Mouse (Mus musculus): ENCODE data around the gene Camk1d. TPM values are rescaled to one million over a fixed set of nuclear protein-coding genes. Genes with fewer than 3 reads are reported as not detected.
"Not testable (repeated sequence)": the region's sequence is repeated elsewhere in the genome, so short reads cannot be mapped to it uniquely, and the experiment has no call there.

Gene Camk1d
- polyA plus RNA-seq, 1 experiment = 13.2 TPM

GRCm38 (mm10) chr2:5392470-5392869 lies 321.8 kb downstream of the Camk1d start:
- no peak for DNase-seq
- no peak overlapping the region for H3K4me3 ChIP-seq (ENCODE audit: control insufficient read depth, insufficient read depth, low read length)
- H3K27ac ChIP-seq (ENCODE audit: control insufficient read depth, insufficient read depth, low read length) = no peak overlapping the region
- no peak for TF ChIP-seq CTCF (IDR thresholded peaks at IDR 0.05; ENCODE audit: borderline replicate concordance, control insufficient read depth, extremely low read depth, insufficient read depth, low read length, poor library complexity)
- 55% methylated on average over 4 of the region's 4 CpGs for WGBS
- H3K4me1 ChIP-seq (replicated peaks; ENCODE audit: control insufficient read depth, insufficient read depth, low read length) = no peaks in the 10 kb centered on the region
- H3K36me3 ChIP-seq (ENCODE audit: control insufficient read depth, insufficient read depth, low read length) = no peaks in the 10 kb centered on the region
- H3K27me3 ChIP-seq (ENCODE audit: control insufficient read depth, insufficient read depth, low read length) = no peaks in the 10 kb centered on the region

DNA sequence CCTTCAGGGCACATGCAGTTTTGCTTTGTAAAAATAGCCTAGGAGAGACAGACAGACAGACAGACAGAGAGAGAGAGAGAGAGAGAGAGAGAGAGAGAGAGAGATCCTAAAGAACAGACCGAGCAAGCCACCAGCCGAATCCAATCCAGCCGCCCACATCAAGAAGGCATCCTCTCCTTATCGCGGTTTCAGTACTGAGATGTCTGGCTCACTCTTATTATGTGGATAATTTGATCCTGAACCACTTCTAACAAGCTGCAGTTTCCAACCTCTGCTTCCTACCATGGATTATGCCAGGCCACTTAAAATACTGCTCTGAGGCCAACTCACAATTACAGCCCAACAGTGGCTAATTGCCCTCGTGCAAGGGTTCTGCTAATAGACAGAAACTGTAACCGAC lies 325.9 kb downstream of the Camk1d start:
- no peak overlapping the region for H3K27ac ChIP-seq (ENCODE audit: control insufficient read depth, insufficient read depth, low read length)
- no peak for DNase-seq
- H3K4me1 ChIP-seq (replicated peaks; ENCODE audit: control insufficient read depth, insufficient read depth, low read length) = no peaks in the 10 kb centered on the region
- H3K27me3 ChIP-seq (ENCODE audit: control insufficient read depth, insufficient read depth, low read length) = no peaks in the 10 kb centered on the region
- TF ChIP-seq CTCF (IDR thresholded peaks at IDR 0.05; ENCODE audit: borderline replicate concordance, control insufficient read depth, extremely low read depth, insufficient read depth, low read length, poor library complexity) (no peak), POLR2A (IDR thresholded peaks at IDR 0.05; ENCODE audit: control insufficient read depth, extremely low read depth, insufficient read depth, low read length, poor library complexity) (no peak)
- H3K4me3 ChIP-seq (ENCODE audit: control insufficient read depth, insufficient read depth, low read length) = no peak overlapping the region
- WGBS = 93% methylated on average over 7 of the region's 7 CpGs
- no peaks in the 10 kb centered on the region for H3K36me3 ChIP-seq (ENCODE audit: control insufficient read depth, insufficient read depth, low read length)

- Histone ChIP-seq H3K27me3 (ENCODE audit: control insufficient read depth, insufficient read depth, low read length) (no peaks in the 10 kb centered on the region), H3K36me3 (ENCODE audit: control insufficient read depth, insufficient read depth, low read length) (no peaks in the 10 kb centered on the region), H3K4me3 (ENCODE audit: control insufficient read depth, insufficient read depth, low read length) (no peak overlapping the region), H3K27ac (ENCODE audit: control insufficient read depth, insufficient read depth, low read length) (no peak overlapping the region), H3K4me1 (replicated peaks; ENCODE audit: control insufficient read depth, insufficient read depth, low read length) (no peaks in the 10 kb centered on the region)
- 87% methylated on average over 12 of the region's 12 CpGs for WGBS
- no peak for DNase-seq
- TF ChIP-seq POLR2A (IDR thresholded peaks at IDR 0.05; ENCODE audit: control insufficient read depth, extremely low read depth, insufficient read depth, low read length, poor library complexity) (no peak), CTCF (IDR thresholded peaks at IDR 0.05; ENCODE audit: borderline replicate concordance, control insufficient read depth, extremely low read depth, insufficient read depth, low read length, poor library complexity) (no peak)
Measured at GRCm38 (mm10) chr2:5381712-5382710, 332.3 kb downstream of the Camk1d start.

GRCm38 (mm10) chr2:5380973-5381372 lies 333.3 kb downstream of the Camk1d start:
- DNase-seq = no peak
- WGBS = 97% methylated on average over 7 of the region's 7 CpGs
- H3K27ac ChIP-seq (ENCODE audit: control insufficient read depth, insufficient read depth, low read length) = no peak overlapping the region
- H3K27me3 ChIP-seq (ENCODE audit: control insufficient read depth, insufficient read depth, low read length) = no peaks in the 10 kb centered on the region
- no peak overlapping the region for H3K4me3 ChIP-seq (ENCODE audit: control insufficient read depth, insufficient read depth, low read length)
- no peaks in the 10 kb centered on the region for H3K36me3 ChIP-seq (ENCODE audit: control insufficient read depth, insufficient read depth, low read length)
- H3K4me1 ChIP-seq (replicated peaks; ENCODE audit: control insufficient read depth, insufficient read depth, low read length) = no peaks in the 10 kb centered on the region
- TF ChIP-seq POLR2A (IDR thresholded peaks at IDR 0.05; ENCODE audit: control insufficient read depth, extremely low read depth, insufficient read depth, low read length, poor library complexity) = no peak
- TF ChIP-seq CTCF (IDR thresholded peaks at IDR 0.05; ENCODE audit: borderline replicate concordance, control insufficient read depth, extremely low read depth, insufficient read depth, low read length, poor library complexity) = no peak

DNA sequence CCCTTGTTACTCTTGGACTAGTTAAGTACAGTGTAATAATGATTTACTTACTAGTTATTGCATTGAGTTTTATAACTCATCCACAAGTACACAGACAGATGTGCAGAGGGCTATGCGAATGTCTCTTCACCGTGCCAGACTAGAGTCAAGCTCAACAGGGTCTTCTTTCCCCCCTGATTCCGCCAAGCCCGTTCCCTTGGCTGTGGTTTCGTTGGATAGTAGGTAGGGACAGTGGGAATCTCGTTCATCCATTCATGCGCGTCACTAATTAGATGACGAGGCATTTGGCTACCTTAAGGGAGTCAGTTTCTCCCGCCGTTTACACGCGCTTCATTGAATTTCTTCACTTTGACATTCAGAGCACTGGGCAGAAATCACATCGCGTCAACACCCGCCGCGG lies 335.4 kb downstream of the Camk1d start:
- not testable (repeated sequence) for H3K36me3 ChIP-seq (ENCODE audit: control insufficient read depth, insufficient read depth, low read length); H3K27ac ChIP-seq (ENCODE audit: control insufficient read depth, insufficient read depth, low read length); DNase-seq; H3K4me3 ChIP-seq (ENCODE audit: control insufficient read depth, insufficient read depth, low read length); H3K4me1 ChIP-seq (replicated peaks; ENCODE audit: control insufficient read depth, insufficient read depth, low read length); H3K27me3 ChIP-seq (ENCODE audit: control insufficient read depth, insufficient read depth, low read length)
- 57% methylated on average over 18 of the region's 18 CpGs for WGBS

- Histone ChIP-seq H3K27me3 (ENCODE audit: control insufficient read depth, insufficient read depth, low read length) (no peaks in the 10 kb centered on the region), H3K4me3 (ENCODE audit: control insufficient read depth, insufficient read depth, low read length) (no peak overlapping the region), H3K27ac (ENCODE audit: control insufficient read depth, insufficient read depth, low read length) (no peak overlapping the region), H3K4me1 (replicated peaks; ENCODE audit: control insufficient read depth, insufficient read depth, low read length) (no peaks in the 10 kb centered on the region), H3K36me3 (ENCODE audit: control insufficient read depth, insufficient read depth, low read length) (no peaks in the 10 kb centered on the region)
- WGBS = 92% methylated on average over 6 of the region's 6 CpGs
- DNase-seq = no peak
- TF ChIP-seq POLR2A (IDR thresholded peaks at IDR 0.05; ENCODE audit: control insufficient read depth, extremely low read depth, insufficient read depth, low read length, poor library complexity) (no peak), CTCF (IDR thresholded peaks at IDR 0.05; ENCODE audit: borderline replicate concordance, control insufficient read depth, extremely low read depth, insufficient read depth, low read length, poor library complexity) (no peak)
Measured at GRCm38 (mm10) chr2:5378066-5378672, 336.1 kb downstream of the Camk1d start.
